Mouse (Mus musculus) megakaryocyte, embryonic 14.5 days (primary cell): ENCODE data around the gene Hoxc5.

Source experiments
- FLI1 ChIP-seq: IDR thresholded peaks from 2 replicates; pipeline ENCODE4 v1.6.1; 2012; ENCODE audit warnings: low read length, inconsistent platforms, mixed read lengths
- GATA1 ChIP-seq: IDR thresholded peaks from 3 replicates; pipeline ENCODE4 v1.6.1; 2012; ENCODE audit warnings: mixed read lengths, low read length, inconsistent platforms, borderline replicate concordance

- TF ChIP-seq GATA1 = no peak
- TF ChIP-seq FLI1 = no peak
Measured at GRCm38 (mm10) chr15:102980352-102980751, 13.1 kb downstream of the Hoxc5 start.
